ENCODE assay signal across 8 mouse cellular contexts in the genomic region with DNA sequence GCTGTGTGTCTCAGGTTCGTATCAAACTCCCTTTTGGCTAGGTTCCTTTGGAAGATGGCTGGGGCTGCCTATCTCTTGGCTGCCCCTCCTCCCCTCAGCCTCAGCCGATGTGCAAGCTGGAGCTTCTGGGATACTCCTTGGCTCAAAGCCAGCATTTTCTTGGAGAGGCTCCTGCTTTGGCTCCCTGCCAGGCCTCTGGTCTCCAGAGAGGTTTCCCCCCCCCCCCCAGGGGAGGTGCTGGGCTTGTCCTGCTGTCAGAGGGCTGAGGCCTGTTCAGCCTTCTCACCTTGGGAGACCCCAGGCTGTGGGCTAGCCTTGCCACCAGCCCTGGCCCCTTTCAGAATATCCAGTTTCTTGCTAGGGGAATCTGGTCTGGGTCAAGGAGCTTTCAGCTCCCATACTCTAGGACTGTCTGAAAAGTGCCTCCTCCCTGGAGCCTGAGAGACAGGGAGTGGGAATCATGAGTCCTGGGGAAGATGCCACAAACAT. TPM values are rescaled to one million over a fixed set of nuclear protein-coding genes. Genes with fewer than 3 reads are reported as not detected.
DNase-seq lines count a peak whose midpoint lies in the region; ATAC-seq lines count a peak whose summit lies in the region.

No protein-coding gene starts in this region.

- no peak overlapping the region for H3K4me2 ChIP-seq in embryonic facial prominence, embryonic 12.5 days (replicated peaks)

- no peaks in the 10 kb centered on the region for H3K9me3 ChIP-seq in embryonic facial prominence, embryonic 12.5 days

- intact Hi-C loops in heart, postnatal 25 days (cut with DNase I), result no loop called here
- intact Hi-C loops in heart, postnatal 36 days (cut with DNase I), result no loop called here

- peak; percentile 93 for DNase-seq in heart, adult 11 months
- no peak for DNase-seq in heart, postnatal 25 days (ENCODE audit: low spot score)
- DNase-seq in NIH3T3 (ENCODE audit: low read depth), result peak; percentile 56
- DNase-seq in heart, postnatal 36 days, result peak; percentile 41 to 58
- peak; percentile 37 for DNase-seq in lung, postnatal 14 days
- peak; percentile 32 for DNase-seq in skeletal muscle tissue, adult 2 months (ENCODE audit: low read depth, low spot score)
- DNase-seq in gastrocnemius, postnatal 25 days, result no peak

- 0 out of 2 replicates have a peak overlapping the region, but pooled peaks have one; percentile 7 for H3K27ac ChIP-seq in embryonic facial prominence, embryonic 12.5 days

- H3K27me3 ChIP-seq in embryonic facial prominence, embryonic 12.5 days, result peaks cover 88% of the 10 kb centered on the region

- peak; percentile 63; the same call in 1 of the 2 replicates for ATAC-seq in embryonic facial prominence, embryonic 12.5 days (ENCODE audit: insufficient number of reproducible peaks, insufficient read depth, low FRiP score, low TSS enrichment)

- peaks cover 18% of the 10 kb centered on the region; the same call in 1 of the 2 replicates for H3K4me1 ChIP-seq in embryonic facial prominence, embryonic 12.5 days

- H3K36me3 ChIP-seq in embryonic facial prominence, embryonic 12.5 days, result no peaks in the 10 kb centered on the region

- no peak overlapping the region for H3K9ac ChIP-seq in embryonic facial prominence, embryonic 12.5 days

- no peak overlapping the region for H3K4me3 ChIP-seq in embryonic facial prominence, embryonic 12.5 days

- WGBS in embryonic facial prominence, embryonic 12.5 days, result 25% methylated on average over 2 of the region's 2 CpGs

RNA-seq across cellular contexts. Expression of gene Polg, which starts 54.1 kb away (rescaled TPM):
- total RNA-seq in heart, postnatal 25 days (2021), result 10 to 100 TPM; 56.9 to 57.3 TPM
- polyA plus RNA-seq in embryonic facial prominence, embryonic 12.5 days (2016; fragmentation: Nextera tagmentation; extraction: Ambion mirVana), result 42.3 and 42.5 TPM in 2 replicates
- total RNA-seq in heart, postnatal 36 days (2021), result 10 to 100 TPM; 58.9 to 60.7 TPM
- 10 to 100 TPM; 33.8 to 34.3 TPM for total RNA-seq in gastrocnemius, postnatal 25 days (2021)

Comparison
In these comparisons a context has a peak if more than half of its experiments do, and no peak if none do; other contexts are left out.
1. DNase-seq: peak in heart, adult 11 months (single experiment), NIH3T3 (single experiment), heart, postnatal 36 days (2 of 2), lung, postnatal 14 days (single experiment) and skeletal muscle tissue, adult 2 months (single experiment); none in heart, postnatal 25 days (single experiment) and gastrocnemius, postnatal 25 days (single experiment).